Mouse (Mus musculus) thymus, postnatal 25 days (tissue): ENCODE measurements around the gene Cnn1.
"Not testable (repeated sequence)": the region's sequence is repeated elsewhere in the genome, so short reads cannot be mapped to it uniquely, and the experiment has no call there.

ENCODE experiments used
- DNase-seq: peaks from one replicate; pipeline ENCODE4 v3.0.0; 2022

The Cnn1 gene

GRCm38 (mm10) chr9:22131226-22131981, 32.4 kb downstream of the Cnn1 start:
- peak; percentile 86 for DNase-seq

- no peak for DNase-seq
These were observed 33.2 kb downstream of the Cnn1 start for GRCm38 (mm10) chr9:22132220-22132619.

GRCm38 (mm10) chr9:22134246-22134890, 35.4 kb downstream of the Cnn1 start:
- no peak for DNase-seq

GRCm38 (mm10) chr9:22134988-22135643, 36.1 kb downstream of the Cnn1 start:
- DNase-seq: no peak

GRCm38 (mm10) chr9:22135644-22136390, 36.8 kb downstream of the Cnn1 start, which contains the start of gene Acp5:
Gene Acp5 (minus strand): TSS chr9:22135711.
- DNase-seq: peak; percentile 45

- DNase-seq: no peak
These were observed 37.9 kb downstream of the Cnn1 start for GRCm38 (mm10) chr9:22136765-22137547.

- DNase-seq: no peak
These were observed 39.5 kb downstream of the Cnn1 start for GRCm38 (mm10) chr9:22138480-22138879.

- DNase-seq: no peak
These were observed 40.7 kb downstream of the Cnn1 start for GRCm38 (mm10) chr9:22139746-22140145.

- DNase-seq: peak; percentile 91
These were observed 44.4 kb downstream of the Cnn1 start for GRCm38 (mm10) chr9:22143108-22144037.

GRCm38 (mm10) chr9:22144304-22144965, 45.4 kb downstream of the Cnn1 start:
- no peak for DNase-seq

GRCm38 (mm10) chr9:22149426-22150248, 50.6 kb downstream of the Cnn1 start:
- no peak for DNase-seq

- DNase-seq: not testable (repeated sequence)
These were observed 51.3 kb downstream of the Cnn1 start for GRCm38 (mm10) chr9:22150249-22150693.

GRCm38 (mm10) chr9:22150946-22151345, 51.9 kb downstream of the Cnn1 start:
- no peak for DNase-seq

- DNase-seq: no peak
These were observed 54.8 kb downstream of the Cnn1 start for GRCm38 (mm10) chr9:22153810-22154209.

GRCm38 (mm10) chr9:22155614-22156013, 56.6 kb downstream of the Cnn1 start:
- peak; percentile 78 for DNase-seq

GRCm38 (mm10) chr9:22156497-22157245, 57.7 kb downstream of the Cnn1 start, which contains the start of gene Pigyl:
Gene Pigyl (plus strand): TSS chr9:22156846.
- peak; percentile 99 for DNase-seq

GRCm38 (mm10) chr9:22157516-22158265, 58.7 kb downstream of the Cnn1 start:
- no peak for DNase-seq
